Mouse (Mus musculus): ENCODE measurements around the gene Otulinl.

DNA sequence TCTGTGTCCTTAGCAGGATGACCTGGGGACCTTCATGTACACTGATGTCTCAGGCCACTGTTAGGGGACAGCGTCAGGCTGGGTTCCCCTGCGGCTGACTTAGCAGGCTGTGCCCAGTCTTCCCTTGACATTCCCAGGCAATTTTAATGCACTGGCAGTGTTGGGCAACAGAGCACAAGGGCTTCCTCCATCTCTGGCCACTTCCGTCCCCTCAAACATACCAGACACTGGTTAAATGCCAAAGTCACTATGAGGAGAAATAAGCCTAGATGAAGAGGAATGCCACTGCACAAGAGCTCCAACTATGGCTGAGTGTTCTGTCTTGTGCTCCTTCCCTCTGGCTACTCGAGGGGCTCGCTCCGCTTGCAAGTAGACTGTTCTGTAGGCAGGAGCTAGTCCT is 8.2 kb downstream of the Otulinl start:
- TF ChIP-seq CTCF (IDR thresholded peaks at IDR 0.05; ENCODE audit: low read depth), result no peak
- TF ChIP-seq EP300 (IDR thresholded peaks at IDR 0.05; ENCODE audit: low read depth), result no peak
